Mouse (Mus musculus): Measurements from ENCODE around the gene Mpzl1. TPM values are rescaled to one million over a fixed set of nuclear protein-coding genes. Genes with fewer than 3 reads are reported as not detected.
"Not testable (repeated sequence)": the region's sequence is repeated elsewhere in the genome, so short reads cannot be mapped to it uniquely, and the experiment has no call there.

Gene Mpzl1
- 10 to 100 TPM; 22.7 to 27.6 TPM for total RNA-seq (2021)
- long read RNA-seq, experiment 1, transcript Mpzl1-201 (5 exons, 2,171 nt), result major isoform, 20 of 35 reads
- long read RNA-seq, experiment 1, transcript Mpzl1-202 (6 exons, 2,285 nt), result minor isoform, 14 of 35 reads
- long read RNA-seq, experiment 1, partial matches to known transcripts, result 0 of 35 reads
- long read RNA-seq, experiment 1, other reads (novel, unspliced or antisense), result 1 of 35 reads
- long read RNA-seq, experiment 2, transcript Mpzl1-201 (5 exons, 2,171 nt), result minor isoform, 7 of 25 reads
- long read RNA-seq, experiment 2, transcript Mpzl1-202 (6 exons, 2,285 nt), result major isoform, 14 of 25 reads
- long read RNA-seq, experiment 2, partial matches to known transcripts, result 2 of 25 reads
- long read RNA-seq, experiment 2, other reads (novel, unspliced or antisense), result 2 of 25 reads

- DNase-seq (ENCODE audit: low spot score in 2 of 2), result peak; percentile 98 to 99
Observed at GRCm38 (mm10) chr1:165634151-165634884, at the start of gene Mpzl1. Gene Mpzl1 (minus strand): TSS chr1:165634538.

DNA sequence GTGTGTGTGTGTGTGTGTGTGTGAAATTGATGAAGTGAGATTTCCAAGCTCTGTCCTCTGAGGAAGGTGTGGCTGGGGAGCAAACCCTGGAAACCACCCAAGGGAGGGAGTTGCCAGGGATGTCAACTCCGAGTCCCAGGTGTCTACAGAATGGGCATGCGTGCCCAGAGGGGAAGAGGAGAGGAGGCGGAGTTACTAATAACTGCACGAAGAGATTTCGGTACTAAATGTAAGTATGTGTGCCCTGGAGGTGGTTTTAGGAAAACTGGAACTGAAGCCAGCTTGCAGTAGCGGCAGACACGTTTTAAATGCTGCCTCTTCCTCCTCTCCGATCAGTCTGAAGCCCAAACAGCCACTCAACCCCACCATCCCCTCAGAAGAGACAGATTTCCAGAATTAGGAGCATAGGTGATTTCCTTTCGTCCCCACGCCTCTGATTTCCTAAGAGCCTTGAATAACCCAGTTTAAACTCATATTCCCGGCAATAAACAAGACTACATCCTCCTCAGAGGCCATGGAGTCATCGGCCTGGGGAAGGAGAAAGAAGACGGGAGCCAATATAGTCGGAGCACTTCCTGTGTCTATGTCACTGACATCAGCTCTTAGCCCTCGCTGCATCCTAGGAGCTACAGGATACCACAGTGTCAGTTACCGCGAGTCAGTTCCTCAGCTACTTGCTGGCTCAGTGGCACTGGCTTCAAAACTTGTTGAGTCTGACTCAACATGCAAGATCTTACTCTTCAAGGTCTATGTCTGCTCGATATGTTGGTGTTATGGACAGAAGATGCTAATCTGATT is 47.9 kb upstream of the Mpzl1 start:
- no peak for DNase-seq (ENCODE audit: low spot score in 2 of 2)

DNA sequence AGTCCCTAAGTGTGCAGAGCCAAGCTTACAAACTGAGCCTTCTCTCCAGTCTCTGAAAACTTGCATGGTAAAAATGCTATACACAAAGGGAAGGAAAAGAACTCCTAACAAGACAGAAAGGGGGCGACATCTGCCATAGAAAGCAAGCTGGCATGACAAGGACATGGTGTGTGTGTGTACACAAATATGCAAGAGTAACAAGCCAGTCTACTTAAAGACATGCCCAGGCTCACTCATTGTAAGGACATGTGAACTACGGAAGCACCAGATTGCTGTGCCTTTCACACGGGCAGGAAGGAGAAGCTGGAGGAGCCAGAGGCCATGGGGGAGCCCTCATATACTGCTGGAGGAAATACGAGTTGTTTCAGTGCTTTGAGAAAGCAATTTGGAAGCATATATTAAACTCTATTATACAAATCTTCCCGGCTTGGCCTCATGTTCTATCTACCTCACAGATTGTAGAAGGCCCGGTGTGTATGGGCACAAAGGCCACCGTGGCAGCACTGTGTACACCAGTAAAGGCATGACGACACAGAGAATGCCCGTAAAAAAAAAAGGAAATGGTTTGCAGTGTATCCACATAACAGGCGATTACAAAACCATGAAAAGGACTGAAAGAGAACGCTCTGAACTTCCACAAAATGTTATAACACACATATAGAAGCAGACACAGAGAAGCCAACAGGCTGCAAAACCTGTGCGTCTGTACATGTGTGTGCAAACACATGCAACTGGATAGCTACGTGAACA is 46.9 kb upstream of the Mpzl1 start:
- no peak for DNase-seq (ENCODE audit: low spot score in 2 of 2)

GRCm38 (mm10) chr1:165680086-165680485 is 45.7 kb upstream of the Mpzl1 start:
- not testable (repeated sequence) for DNase-seq (ENCODE audit: low spot score in 2 of 2)

GRCm38 (mm10) chr1:165679618-165679997 is 45.3 kb upstream of the Mpzl1 start:
- DNase-seq (ENCODE audit: low spot score in 2 of 2), result no peak

GRCm38 (mm10) chr1:165678861-165679617 is 44.7 kb upstream of the Mpzl1 start:
- no peak for DNase-seq (ENCODE audit: low spot score in 2 of 2)

DNA sequence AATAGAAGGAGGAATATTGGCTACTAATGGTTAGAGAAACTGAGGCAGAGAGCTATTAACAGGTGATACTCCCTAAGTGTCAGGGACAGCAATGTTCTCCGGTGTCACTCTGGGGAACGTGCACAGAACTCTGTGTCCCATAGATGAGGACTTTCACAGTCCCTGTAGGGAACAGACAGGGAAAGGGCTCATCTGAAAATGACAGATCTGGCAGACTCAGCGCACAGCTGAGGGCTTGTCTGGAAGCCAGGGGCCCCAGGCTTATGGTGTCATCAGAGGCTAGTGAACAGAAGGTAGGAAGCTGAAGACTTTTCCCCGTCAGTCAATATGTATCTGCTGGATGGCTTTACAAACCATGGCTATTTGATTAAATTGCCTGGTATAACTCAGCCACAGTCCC is 43.2 kb upstream of the Mpzl1 start:
- no peak for DNase-seq (ENCODE audit: low spot score in 2 of 2)

- DNase-seq (ENCODE audit: low spot score in 2 of 2), result no peak
Observed at GRCm38 (mm10) chr1:165676993-165677392, 42.7 kb upstream of the Mpzl1 start.

GRCm38 (mm10) chr1:165675167-165675566 is 40.8 kb upstream of the Mpzl1 start:
- no peak for DNase-seq (ENCODE audit: low spot score in 2 of 2)

GRCm38 (mm10) chr1:165672355-165672754 is 38.0 kb upstream of the Mpzl1 start:
- no peak for DNase-seq (ENCODE audit: low spot score in 2 of 2)

DNA sequence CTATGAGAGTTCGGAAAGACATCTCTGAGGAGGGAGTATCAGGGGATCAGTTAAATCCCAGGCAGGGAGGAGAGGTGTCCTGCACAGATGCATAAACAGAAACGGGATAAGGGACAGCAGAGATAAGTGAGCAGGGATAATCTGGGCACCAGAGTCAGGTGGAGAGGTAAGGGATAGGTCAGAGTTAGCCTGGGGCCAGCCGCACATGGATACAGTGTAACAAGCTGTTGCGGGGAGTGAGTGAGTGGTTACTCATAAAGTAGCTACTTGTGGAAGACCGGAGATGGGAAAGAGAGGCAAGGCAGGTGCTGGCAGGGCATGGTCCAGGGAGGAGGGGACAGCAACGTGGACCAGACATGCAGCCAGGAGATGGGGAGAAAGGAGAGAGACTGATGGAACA is 35.7 kb upstream of the Mpzl1 start:
- no peak for DNase-seq (ENCODE audit: low spot score in 2 of 2)

DNA sequence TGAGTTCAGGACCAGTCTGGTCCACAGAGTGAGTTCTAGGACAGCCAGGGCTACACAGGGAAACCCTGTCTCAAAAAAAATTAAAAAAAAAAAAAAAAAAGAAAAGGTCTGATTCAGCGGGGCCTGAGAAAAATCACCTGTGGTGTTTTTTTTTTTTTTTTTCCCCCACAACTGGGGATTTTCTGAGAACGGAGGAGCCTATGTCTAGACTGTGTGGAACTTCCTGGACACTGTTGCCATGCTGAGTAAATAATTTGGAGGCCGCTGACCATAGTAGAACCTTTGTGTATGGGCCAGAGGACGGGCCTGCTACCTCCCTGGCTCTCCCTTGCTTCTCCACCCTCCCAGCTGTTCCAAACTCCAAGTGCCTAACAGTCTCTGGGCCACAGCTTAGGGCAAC is 34.6 kb upstream of the Mpzl1 start:
- no peak for DNase-seq (ENCODE audit: low spot score in 2 of 2)

- no peak for DNase-seq (ENCODE audit: low spot score in 2 of 2)
Observed at GRCm38 (mm10) chr1:165667380-165667779, 33.0 kb upstream of the Mpzl1 start.

GRCm38 (mm10) chr1:165666944-165667343 is 32.6 kb upstream of the Mpzl1 start:
- no peak for DNase-seq (ENCODE audit: low spot score in 2 of 2)

GRCm38 (mm10) chr1:165665758-165666157 is 31.4 kb upstream of the Mpzl1 start:
- no peak for DNase-seq (ENCODE audit: low spot score in 2 of 2)

GRCm38 (mm10) chr1:165663277-165663676 is 28.9 kb upstream of the Mpzl1 start:
- no peak for DNase-seq (ENCODE audit: low spot score in 2 of 2)

GRCm38 (mm10) chr1:165662426-165663192 is 28.3 kb upstream of the Mpzl1 start:
- no peak for DNase-seq (ENCODE audit: low spot score in 2 of 2)

GRCm38 (mm10) chr1:165661725-165662124 is 27.4 kb upstream of the Mpzl1 start:
- no peak for DNase-seq (ENCODE audit: low spot score in 2 of 2)

- DNase-seq (ENCODE audit: low spot score in 2 of 2), result no peak
Observed at GRCm38 (mm10) chr1:165661191-165661590, 26.9 kb upstream of the Mpzl1 start.
